Mouse (Mus musculus) stomach, embryonic 14.5 days (tissue): ENCODE measurements around the gene Miip. TPM values are rescaled to one million over a fixed set of nuclear protein-coding genes. Genes with fewer than 3 reads are reported as not detected.
A peak's percentile ranks its signal among the peaks of the same experiment; 100 is the strongest.

Experiments
- ATAC-seq: fragments of 200-750 bp; cut with Nextera tagmentation; 2 replicates; pipeline ENCODE4 v1.8.0; 2017; ENCODE audit warnings: low read depth, moderate TSS enrichment; ENCODE audit not compliant: insufficient number of reproducible peaks, insufficient read depth, low FRiP score
- H3K27ac ChIP-seq: fragments of 300-500 bp; sonication (generic); 2 replicates; pipeline ENCODE4 v1.5.1; 2014; ENCODE audit warnings: mild to moderate bottlenecking, low read length, moderate library complexity, mixed read lengths
- H3K27me3 ChIP-seq: fragments of 300-500 bp; sonication (generic); 2 replicates; pipeline ENCODE4 v1.6.1; 2014; ENCODE audit warnings: low read length, control low read depth, mixed read lengths; ENCODE audit not compliant: control insufficient read depth, insufficient read depth
- H3K36me3 ChIP-seq: fragments of 300-500 bp; sonication (generic); 2 replicates; pipeline ENCODE4 v1.6.1; 2014; ENCODE audit warnings: mild to moderate bottlenecking, control low read depth, low read length, moderate library complexity, mixed read lengths; ENCODE audit not compliant: control insufficient read depth, insufficient read depth
- H3K4me1 ChIP-seq: fragments of 300-500 bp; sonication (generic); 2 replicates; pipeline ENCODE4 v1.6.1; 2014; ENCODE audit warnings: low read length, control low read depth, mixed read lengths; ENCODE audit not compliant: control insufficient read depth, insufficient read depth
- H3K4me2 ChIP-seq: fragments of 300-500 bp; sonication (generic); replicated peaks from 2 replicates; pipeline ENCODE4 v1.6.1; 2014; ENCODE audit warnings: low read depth, low read length, control low read depth
- H3K4me3 ChIP-seq: fragments of 300-500 bp; sonication (generic); 2 replicates; pipeline ENCODE4 v1.5.1; 2014; ENCODE audit warnings: low read depth, low read length, control low read depth
- H3K9ac ChIP-seq: fragments of 300-500 bp; sonication (generic); replicated peaks from 2 replicates; pipeline ENCODE4 v1.6.1; 2014; ENCODE audit warnings: low read depth, mild to moderate bottlenecking, control low read depth, low read length, moderate library complexity, mixed read lengths
- H3K9me3 ChIP-seq: fragments of 300-500 bp; sonication (generic); 2 replicates; pipeline ENCODE4 v1.6.1; 2016; ENCODE audit warnings: low read depth, low read length, control low read depth; ENCODE audit not compliant: control insufficient read depth
- WGBS: fragments of 180-500 bp; shearing (Covaris S2); extraction: QIAGEN DNeasy Blood & Tissue Kit; methylation state at CpG from one replicate; pipeline ENCODE4 v1.1.7; 2014; 5-methylcytosine and 5-hydroxymethylcytosine counted together
- polyA plus RNA-seq: library from polyadenylated mRNA; unstranded; fragments of >200 nt; fragmentation: Nextera tagmentation; extraction: Ambion mirVana; gene quantifications from 2 replicates; pipeline ENCODE4 v1.2.1, GENCODE M21; 2014

Gene Miip
- polyA plus RNA-seq, 1 experiment from 2014 or later = 33.1 TPM

- no peaks in the 10 kb centered on the region for H3K4me1 ChIP-seq
- H3K36me3 ChIP-seq = peaks cover 80% of the 10 kb centered on the region
- H3K4me2 ChIP-seq = no peak overlapping the region
- no peaks in the 10 kb centered on the region for H3K27me3 ChIP-seq
- no peak for ATAC-seq
- H3K9ac ChIP-seq = no peak overlapping the region
- H3K27ac ChIP-seq = no peak overlapping the region
- WGBS = 78% methylated on average over 6 of the region's 6 CpGs
- H3K4me3 ChIP-seq = no peak overlapping the region
- no peaks in the 10 kb centered on the region for H3K9me3 ChIP-seq
These were observed 14.4 kb upstream of the Miip start for GRCm38 (mm10) chr4:147883041-147883440.

- no peaks in the 10 kb centered on the region for H3K4me1 ChIP-seq
- 97% methylated on average over 7 of the region's 7 CpGs for WGBS
- H3K9ac ChIP-seq = no peak overlapping the region
- no peak overlapping the region for H3K4me3 ChIP-seq
- peaks cover 76% of the 10 kb centered on the region for H3K36me3 ChIP-seq
- no peak overlapping the region for H3K4me2 ChIP-seq
- no peaks in the 10 kb centered on the region for H3K9me3 ChIP-seq
- ATAC-seq = no peak
- H3K27ac ChIP-seq = no peak overlapping the region
- H3K27me3 ChIP-seq = no peaks in the 10 kb centered on the region
These were observed 13.2 kb upstream of the Miip start for GRCm38 (mm10) chr4:147881792-147882191.

DNA sequence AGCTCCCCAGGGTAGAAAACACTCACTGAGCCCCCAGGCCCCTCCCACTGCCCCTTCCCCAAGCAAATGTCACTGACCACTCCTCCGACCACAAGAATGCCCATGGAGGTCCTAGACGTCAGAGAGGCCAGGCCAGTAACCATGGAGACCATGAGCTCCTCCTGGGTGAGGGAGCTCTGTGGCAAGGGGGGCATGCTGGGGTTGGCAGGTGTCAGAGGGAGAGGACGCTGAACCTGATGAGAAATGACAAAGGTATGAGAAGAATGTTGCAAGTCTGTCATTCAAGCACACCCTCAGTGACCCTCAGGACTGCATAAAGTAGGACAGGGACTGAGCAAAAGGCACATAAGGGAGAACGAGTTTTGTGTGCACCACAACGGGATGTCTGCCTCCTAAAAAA is 11.2 kb upstream of the Miip start:
- H3K9ac ChIP-seq = no peak overlapping the region
- no peaks in the 10 kb centered on the region for H3K27me3 ChIP-seq
- no peaks in the 10 kb centered on the region for H3K9me3 ChIP-seq
- peaks cover 77% of the 10 kb centered on the region for H3K36me3 ChIP-seq
- no peak overlapping the region for H3K27ac ChIP-seq
- ATAC-seq = peak; percentile 20; the same call in 1 of the 2 replicates
- no peak overlapping the region for H3K4me3 ChIP-seq
- 48% methylated on average over 5 of the region's 5 CpGs for WGBS
- H3K4me2 ChIP-seq = no peak overlapping the region
- no peaks in the 10 kb centered on the region for H3K4me1 ChIP-seq

- Histone ChIP-seq H3K9me3 (no peaks in the 10 kb centered on the region), H3K36me3 (peaks cover 77% of the 10 kb centered on the region), H3K27me3 (no peaks in the 10 kb centered on the region), H3K9ac (no peak overlapping the region), H3K4me1 (no peaks in the 10 kb centered on the region), H3K4me2 (no peak overlapping the region), H3K27ac (no peak overlapping the region), H3K4me3 (no peak overlapping the region)
- 60% methylated on average over 2 of the region's 2 CpGs for WGBS
- ATAC-seq = no peak
These were observed 10.8 kb upstream of the Miip start for GRCm38 (mm10) chr4:147879456-147879855.

DNA sequence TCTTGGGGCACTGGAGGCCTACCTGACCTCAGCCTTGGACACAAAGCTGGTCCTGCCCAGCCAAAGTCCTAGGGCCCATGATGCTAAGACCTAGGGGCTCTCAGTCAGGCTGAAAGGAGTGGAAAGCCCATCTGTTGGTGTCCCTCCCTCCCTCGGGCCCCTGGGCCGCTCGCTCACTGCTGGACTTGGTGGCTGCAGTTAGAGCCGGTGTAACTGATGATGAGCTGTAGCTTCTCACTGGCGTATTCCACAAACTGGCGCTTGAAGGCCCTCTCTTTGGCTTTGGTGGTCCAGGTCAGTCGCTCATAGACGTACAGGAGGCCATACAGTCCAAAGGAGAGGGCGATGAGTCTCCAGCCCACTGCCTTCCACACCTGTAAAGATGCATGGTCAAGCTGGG is 9.9 kb upstream of the Miip start:
- H3K4me1 ChIP-seq = no peaks in the 10 kb centered on the region
- H3K9ac ChIP-seq = no peak overlapping the region
- no peak overlapping the region for H3K27ac ChIP-seq
- H3K9me3 ChIP-seq = no peaks in the 10 kb centered on the region
- H3K4me2 ChIP-seq = no peak overlapping the region
- H3K27me3 ChIP-seq = no peaks in the 10 kb centered on the region
- ATAC-seq = no peak
- H3K36me3 ChIP-seq = peaks cover 77% of the 10 kb centered on the region
- H3K4me3 ChIP-seq = no peak overlapping the region
- 98% methylated on average over 9 of the region's 9 CpGs for WGBS

DNA sequence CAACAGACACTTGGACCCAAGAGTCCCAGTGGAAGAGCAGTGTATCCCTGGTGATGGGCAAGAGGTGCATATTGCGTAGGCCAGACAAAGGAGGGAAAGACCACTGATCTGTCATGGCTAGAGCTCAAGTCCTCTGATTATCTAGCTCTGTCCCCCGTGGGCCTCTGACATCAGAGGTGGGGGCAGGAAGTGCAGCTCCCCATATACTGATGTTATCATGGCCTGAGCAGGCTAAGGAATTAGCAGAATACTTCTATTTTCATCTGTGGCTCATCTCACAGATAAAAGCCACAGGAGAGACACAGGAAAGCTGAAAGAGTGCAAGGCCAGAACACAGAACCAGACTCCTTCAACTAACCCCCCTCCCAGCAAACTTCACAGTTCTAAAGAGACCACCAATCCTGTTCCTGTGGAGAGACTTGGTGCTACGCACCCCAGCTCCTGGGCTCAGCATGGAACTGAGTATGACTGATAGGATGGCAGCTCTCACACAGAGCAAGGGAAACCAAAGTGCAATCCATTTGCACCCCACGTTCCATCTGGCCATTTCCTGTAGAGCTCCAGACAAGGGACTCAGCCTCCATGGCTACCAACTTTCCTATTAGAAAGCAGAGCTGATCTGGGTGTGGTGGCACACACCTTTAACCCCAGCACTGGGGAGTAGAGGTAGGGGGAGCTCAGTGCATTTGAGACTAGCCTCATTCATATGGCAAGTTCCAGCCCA is 7.4 kb upstream of the Miip start:
- no peaks in the 10 kb centered on the region for H3K4me1 ChIP-seq
- H3K27me3 ChIP-seq = no peaks in the 10 kb centered on the region
- WGBS = 89% methylated on average over 4 of the region's 4 CpGs
- H3K4me2 ChIP-seq = no peak overlapping the region
- H3K27ac ChIP-seq = no peak overlapping the region
- H3K36me3 ChIP-seq = peaks cover 62% of the 10 kb centered on the region
- no peak for ATAC-seq
- no peak overlapping the region for H3K4me3 ChIP-seq
- H3K9me3 ChIP-seq = peaks cover 3% of the 10 kb centered on the region; the same call in 1 of the 2 replicates
- H3K9ac ChIP-seq = no peak overlapping the region

DNA sequence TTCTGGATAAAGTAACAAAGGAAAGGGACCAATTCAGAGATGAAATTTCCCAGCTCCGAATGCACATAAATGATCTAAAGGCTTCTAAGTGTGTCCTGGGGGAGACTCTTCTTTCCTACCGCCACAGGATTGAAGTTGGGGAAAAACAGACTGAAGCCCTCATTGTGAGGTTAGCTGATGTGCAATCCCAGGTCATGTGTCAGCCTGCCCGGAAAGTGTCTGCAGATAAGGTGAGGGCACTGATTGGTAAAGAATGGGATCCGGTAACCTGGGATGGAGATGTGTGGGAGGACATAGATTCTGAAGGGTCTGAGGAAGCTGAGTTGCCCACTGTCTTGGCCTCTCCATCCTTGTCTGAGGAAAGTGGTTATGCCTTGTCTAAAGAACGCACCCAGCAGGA is 622 bp upstream of the Miip start:
- Histone ChIP-seq H3K27me3 (no peaks in the 10 kb centered on the region), H3K4me3 (peak overlapping the region; percentile 64), H3K9me3 (peaks cover 5% of the 10 kb centered on the region; the same call in 1 of the 2 replicates), H3K4me2 (peak overlapping the region; percentile 83), H3K36me3 (peaks cover 24% of the 10 kb centered on the region), H3K4me1 (peaks cover 13% of the 10 kb centered on the region; the same call in 1 of the 2 replicates), H3K27ac (peak overlapping the region; percentile 59; the same call in 1 of the 2 replicates), H3K9ac (peak overlapping the region; percentile 71)
- WGBS = 6% methylated on average over 5 of the region's 5 CpGs
- ATAC-seq = no peak

GRCm38 (mm10) chr4:147867563-147868449 is 810 bp downstream of the Miip start:
- H3K9me3 ChIP-seq = peaks cover 5% of the 10 kb centered on the region; the same call in 1 of the 2 replicates
- H3K4me3 ChIP-seq = peak overlapping the region; percentile 64
- peak overlapping the region; percentile 43 for H3K9ac ChIP-seq
- ATAC-seq = no peak
- H3K36me3 ChIP-seq = peaks cover 21% of the 10 kb centered on the region
- peaks cover 13% of the 10 kb centered on the region; the same call in 1 of the 2 replicates for H3K4me1 ChIP-seq
- H3K4me2 ChIP-seq = peak overlapping the region; percentile 59
- H3K27ac ChIP-seq = peak overlapping the region; percentile 86
- no peaks in the 10 kb centered on the region for H3K27me3 ChIP-seq
- WGBS = 4% methylated on average over 22 of the region's 22 CpGs
